Mouse (Mus musculus) gastrocnemius, adult 2 months (tissue): Measurements from ENCODE around the gene Arhgef1. TPM values are rescaled to one million over a fixed set of nuclear protein-coding genes. Genes with fewer than 3 reads are reported as not detected.

Source experiments
- DNase-seq: peaks from one replicate; pipeline ENCODE4 v3.0.0; 2022
- H3K27ac ChIP-seq: fragments of 200-600 bp; 2 replicates; pipeline ENCODE4 v1.8.1; 2022; ENCODE audit warnings: mild to moderate bottlenecking
- H3K4me3 ChIP-seq: fragments of 200-600 bp; 2 replicates; pipeline ENCODE4 v1.8.1; 2022; ENCODE audit warnings: mild to moderate bottlenecking, moderate library complexity
- CTCF ChIP-seq: fragments of 200-600 bp; IDR thresholded peaks from 2 replicates; pipeline ENCODE4 v1.8.1; 2022; ENCODE audit warnings: antibody characterized with exemption, mild to moderate bottlenecking, moderate library complexity
- intact Hi-C: fragments of 180-260 bp; cut with DNase I; formaldehyde crosslinking; loops from one replicate; pipeline ENCODE4 v1.15.1; 2025
- microRNA-seq: library from miRNA; unstranded; fragments of <30 nt; microRNA quantifications from one replicate; pipeline ENCODE4 v1.2.0, GENCODE M21; 2021
- total RNA-seq, 2 experiments: library from RNA; stranded (reverse); gene quantifications; 2 replicates each; pipeline ENCODE4 v1.2.3; 2021

Arhgef1 gene
- total RNA-seq, 2 experiments from 2014 or later, result 28.4 to 29.3 TPM

DNA sequence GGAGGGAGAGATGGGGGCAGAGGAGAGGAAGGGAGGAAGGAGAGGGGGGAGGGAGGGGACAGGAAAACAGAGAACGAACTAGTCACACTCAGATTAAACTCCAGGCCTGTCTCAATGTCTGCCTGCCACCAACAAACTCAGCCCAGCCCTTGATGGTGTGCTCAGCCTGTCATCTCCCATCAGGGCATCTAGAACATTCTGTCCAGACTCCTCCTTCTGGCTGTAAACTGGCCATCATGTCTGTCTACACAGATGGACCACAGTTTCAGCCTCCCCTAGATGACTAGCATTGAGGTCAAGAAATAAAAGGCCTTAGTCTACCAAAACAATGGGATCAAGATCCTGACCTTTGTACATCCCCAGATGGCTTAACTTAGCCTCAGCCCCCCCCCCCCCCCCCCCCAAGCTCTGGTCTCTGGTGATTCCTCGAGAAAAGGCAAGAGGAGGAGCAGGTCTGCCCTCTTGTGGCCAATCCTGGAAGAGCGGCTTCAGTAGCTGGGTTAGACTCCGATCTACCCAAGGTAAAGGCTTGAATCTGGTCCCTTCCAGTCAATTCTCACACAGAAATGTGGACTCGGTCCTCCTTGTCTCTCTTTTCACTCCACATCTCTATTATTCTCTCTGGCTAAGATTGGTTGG, 62.3 kb downstream of the Arhgef1 start:
- H3K27ac ChIP-seq, result no peak overlapping the region
- peak; percentile 81 for DNase-seq
- H3K4me3 ChIP-seq, result no peak overlapping the region
- intact Hi-C loops, result loop anchor here (1.0 kb wide), 1 partner anchor 75 kb away; no protein-coding TSS in a partner anchor
- TF ChIP-seq CTCF, result peak; percentile 74

DNA sequence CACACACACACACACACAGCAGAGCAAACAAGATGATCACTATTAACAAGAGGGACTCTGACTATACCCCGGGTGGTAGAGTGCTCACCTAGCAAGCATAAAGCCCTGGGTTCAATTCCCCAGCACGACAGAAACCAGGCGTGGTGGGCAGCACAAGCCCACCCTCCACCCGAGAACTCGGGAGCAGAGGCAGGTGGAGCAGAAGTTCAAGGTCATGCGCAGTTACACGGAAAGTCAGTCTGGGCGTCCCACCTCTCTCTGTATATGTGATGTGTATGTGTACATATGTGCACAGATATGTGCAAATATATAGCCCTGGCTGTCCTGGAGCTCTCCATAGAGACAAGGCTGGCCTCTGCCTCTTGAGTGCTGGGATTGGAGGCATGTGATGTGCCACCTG, 65.3 kb downstream of the Arhgef1 start:
- no peak for DNase-seq
- no peak overlapping the region for H3K27ac ChIP-seq
- intact Hi-C loops, result no loop called here
- no peak overlapping the region for H3K4me3 ChIP-seq
- TF ChIP-seq CTCF, result no peak

DNA sequence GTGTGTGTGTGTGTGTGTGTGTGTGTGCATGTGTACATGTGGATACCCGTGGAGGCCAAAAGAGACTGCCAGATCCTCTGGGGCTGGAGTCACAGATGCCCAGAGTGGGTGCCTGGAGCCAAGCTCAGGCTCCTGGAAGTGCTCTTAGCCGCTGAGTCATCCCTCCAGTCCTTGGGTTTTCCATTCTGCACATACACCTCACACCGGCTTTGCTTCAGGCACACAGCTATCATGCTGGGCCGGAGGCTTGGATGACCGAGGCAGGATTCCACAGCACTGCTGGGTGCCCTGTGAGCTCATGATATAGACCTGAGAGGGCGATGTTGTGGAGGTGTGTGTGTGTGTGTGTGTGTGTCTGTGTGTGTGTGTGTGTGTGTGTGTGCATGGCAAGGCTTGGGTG, 65.8 kb downstream of the Arhgef1 start:
- DNase-seq, result no peak
- no peak for TF ChIP-seq CTCF
- H3K4me3 ChIP-seq, result no peak overlapping the region
- intact Hi-C loops, result no loop called here
- H3K27ac ChIP-seq, result no peak overlapping the region

DNA sequence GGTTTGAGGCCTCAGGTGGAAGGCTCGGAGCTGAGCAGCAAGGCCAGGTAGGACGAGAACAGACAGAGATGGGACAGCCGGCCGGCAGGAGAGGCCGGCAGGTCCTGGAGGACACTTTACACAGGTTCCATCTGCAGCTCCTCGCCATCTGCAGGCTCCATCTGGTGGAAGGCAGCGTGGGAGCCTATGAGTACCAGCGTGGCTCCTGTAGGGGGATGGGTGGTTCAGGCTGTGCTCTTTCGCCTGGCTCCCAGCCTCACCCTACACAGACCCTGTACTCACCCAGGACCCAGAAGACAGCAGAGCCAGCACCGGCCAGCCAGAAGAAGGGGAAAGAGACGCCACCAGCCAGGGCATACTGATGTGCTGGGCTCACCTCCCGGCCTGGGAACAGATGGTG, 67.1 kb downstream of the Arhgef1 start:
- Histone ChIP-seq H3K27ac (no peak overlapping the region), H3K4me3 (no peak overlapping the region)
- no peak for DNase-seq
- intact Hi-C loops, result loop anchor here (2.0 kb wide), 1 partner anchor 85 kb away; the partner anchor contains the start of gene Rps19
- no peak for TF ChIP-seq CTCF

DNA sequence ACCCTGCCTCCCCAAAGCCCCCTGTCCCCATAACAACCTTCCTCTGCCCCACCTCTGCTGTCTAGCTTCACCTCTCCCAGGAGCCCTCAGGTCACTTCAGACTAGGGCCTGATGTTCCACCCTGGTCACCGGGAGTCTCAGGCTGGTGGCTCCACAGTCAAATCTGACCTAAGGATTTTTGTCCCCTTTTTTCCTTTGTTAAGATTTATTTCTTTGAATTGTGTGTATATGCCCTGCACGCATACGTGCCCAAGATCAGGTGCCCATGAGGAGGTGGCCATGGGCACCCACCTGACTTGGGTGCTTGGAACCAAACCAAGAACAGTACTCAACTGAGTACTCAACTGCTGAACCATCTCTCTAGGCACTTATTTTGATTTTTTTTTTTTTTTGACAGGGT, 67.6 kb downstream of the Arhgef1 start:
- no peak for TF ChIP-seq CTCF
- H3K4me3 ChIP-seq, result no peak overlapping the region
- no peak for DNase-seq
- H3K27ac ChIP-seq, result no peak overlapping the region
- intact Hi-C loops, result loop anchor here (2.0 kb wide), 1 partner anchor 86 kb away; the partner anchor contains the start of gene Rps19

DNA sequence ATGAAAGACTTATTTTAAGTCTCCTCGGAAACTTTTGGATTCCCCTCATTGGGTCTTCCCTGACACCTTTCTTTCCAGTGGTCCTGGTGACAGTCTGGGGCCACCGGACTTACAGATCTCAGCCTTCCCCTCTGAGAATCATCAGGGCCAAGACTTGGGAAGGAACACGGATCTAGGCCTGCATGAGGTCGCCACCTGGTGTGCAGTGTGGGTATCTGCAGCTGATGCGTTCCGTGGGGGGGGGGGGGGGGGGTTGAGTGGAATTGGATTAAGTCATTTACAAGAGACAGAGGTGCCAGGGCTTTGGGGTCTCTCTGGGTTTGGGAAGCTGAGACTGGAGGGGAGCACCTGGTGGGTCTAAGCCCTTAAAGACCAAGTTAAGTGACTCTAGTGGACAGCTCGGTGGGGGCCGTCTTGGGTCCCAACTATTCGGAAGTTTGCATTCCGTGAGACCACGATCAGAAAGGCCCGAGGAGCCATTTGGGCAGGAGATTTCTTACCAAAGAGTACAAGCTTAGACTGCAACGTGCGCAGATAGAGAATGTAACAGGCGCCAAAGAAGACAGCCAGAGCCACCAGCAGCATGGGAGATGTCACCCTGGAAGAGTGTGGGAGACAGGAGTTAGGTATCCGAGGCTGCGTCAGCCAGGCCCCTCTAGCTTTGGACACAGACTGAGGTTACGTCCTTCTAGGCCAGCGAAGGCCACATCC, 68.7 kb downstream of the Arhgef1 start:
- intact Hi-C loops, result loop anchor here (2.0 kb wide), 1 partner anchor 87 kb away; the partner anchor contains the start of gene Rps19
- TF ChIP-seq CTCF, result peak; percentile 64
- peak overlapping the region; percentile 86 for H3K4me3 ChIP-seq
- DNase-seq, result peak; percentile 50
- H3K27ac ChIP-seq, result peak overlapping the region; percentile 99

DNA sequence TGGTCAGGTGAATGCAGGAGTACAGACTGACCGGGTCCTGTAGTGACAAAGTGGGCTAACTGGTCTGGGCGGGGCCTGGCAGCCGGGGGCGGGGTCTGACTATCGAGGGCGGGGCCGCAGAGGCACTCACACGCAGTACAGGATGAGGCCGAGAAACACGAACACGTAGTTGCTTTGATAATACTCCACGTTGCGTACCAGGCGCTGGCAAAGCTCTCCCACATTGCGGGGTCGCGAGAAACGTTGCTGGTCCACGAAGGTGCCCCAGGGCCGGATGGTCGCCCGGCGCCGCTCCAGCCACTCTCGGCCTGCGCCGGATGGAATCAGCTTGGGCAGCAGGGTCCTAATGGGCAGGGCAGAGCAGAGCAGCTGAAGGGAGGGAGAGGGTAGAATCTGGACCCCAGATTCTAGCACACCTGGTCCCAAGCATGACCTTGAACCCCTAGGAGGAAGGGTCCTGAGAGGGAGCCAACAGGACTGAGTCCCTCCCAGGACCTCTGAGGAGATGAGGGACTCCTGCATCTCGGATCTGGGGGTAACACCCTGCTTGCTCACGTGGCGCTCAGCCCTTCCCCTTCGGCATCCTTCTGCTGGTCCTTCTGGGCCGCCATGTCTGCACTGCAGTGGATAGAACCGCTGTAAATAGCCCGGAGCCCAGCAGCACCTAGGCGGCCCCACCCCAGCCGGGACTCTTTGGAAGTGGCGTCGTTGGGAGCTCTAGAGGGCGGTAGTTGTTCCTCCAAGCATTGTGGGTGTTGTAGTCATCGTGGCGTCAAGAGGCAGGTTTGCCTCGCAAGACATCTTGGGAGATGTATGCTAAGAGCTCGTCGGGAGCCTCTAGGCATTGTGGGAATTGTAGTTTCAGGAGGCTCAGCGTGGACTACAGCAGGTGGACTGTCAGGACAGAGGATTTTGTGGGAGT, 69.5 kb downstream of the Arhgef1 start, which contains the start of gene Rabac1:
Gene Rabac1, minus strand, starts transcription at position 783 of the 922 bp plus-strand sequence.
- H3K27ac ChIP-seq, result peak within 1 kb of the TSS; percentile 99
- peak; percentile 94 for DNase-seq
- H3K4me3 ChIP-seq, result peak within 1 kb of the TSS; percentile 86
- intact Hi-C loops, result loop anchor here (2.0 kb wide), 2 partner anchors 87 to 105 kb away; partner anchors contain the start of gene Rps19
- peak; percentile 51 for TF ChIP-seq CTCF

DNA sequence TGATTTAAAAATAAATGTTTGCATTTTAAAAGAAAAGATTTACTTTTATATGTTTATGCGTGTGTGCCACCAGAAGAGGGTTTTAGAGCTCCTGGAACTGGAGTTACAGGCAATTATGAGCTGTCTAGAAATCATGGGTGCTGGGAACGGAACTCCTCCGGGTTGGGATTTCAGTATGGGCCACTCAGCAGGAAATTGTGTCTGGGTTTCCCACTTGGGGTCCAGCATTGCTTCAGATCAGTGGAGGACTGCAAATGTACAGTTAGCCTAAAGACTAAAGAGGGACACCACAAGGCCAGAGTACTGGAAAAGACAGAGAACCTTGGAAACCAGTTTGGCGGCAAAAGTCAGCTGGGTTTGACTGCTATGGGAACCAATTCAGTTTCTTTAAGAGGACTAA, 70.5 kb downstream of the Arhgef1 start:
- Histone ChIP-seq H3K4me3 (no peak overlapping the region), H3K27ac (peak overlapping the region; percentile 99; the same call in 1 of the 2 replicates)
- intact Hi-C loops, result loop anchor here (2.0 kb wide), 1 partner anchor 104 kb away; no protein-coding TSS in a partner anchor
- DNase-seq, result no peak
- TF ChIP-seq CTCF, result no peak

DNA sequence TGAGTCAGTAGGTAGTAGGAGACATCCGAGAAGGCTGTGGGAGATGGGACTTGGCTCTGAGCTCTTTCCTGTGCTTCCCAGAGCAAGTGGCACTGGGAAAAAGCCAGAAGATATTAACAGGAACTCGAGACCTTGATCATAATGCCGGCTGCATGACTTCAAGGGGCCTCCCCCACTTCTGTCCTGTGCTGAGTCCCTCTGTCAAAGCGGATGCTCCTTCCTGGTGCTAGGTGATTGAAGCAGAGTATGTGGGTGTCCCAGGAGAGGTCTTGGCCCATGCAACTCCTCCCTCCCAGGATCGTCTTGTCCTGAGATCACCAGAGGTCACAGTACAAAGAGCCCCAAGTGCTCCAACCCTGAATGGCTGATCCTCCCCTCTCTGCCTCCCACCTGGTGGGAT, 71.2 kb downstream of the Arhgef1 start:
- no peak for DNase-seq
- TF ChIP-seq CTCF, result no peak
- Histone ChIP-seq H3K27ac (no peak overlapping the region), H3K4me3 (no peak overlapping the region)
- intact Hi-C loops, result loop anchor here (2.0 kb wide), 1 partner anchor 103 kb away; no protein-coding TSS in a partner anchor

DNA sequence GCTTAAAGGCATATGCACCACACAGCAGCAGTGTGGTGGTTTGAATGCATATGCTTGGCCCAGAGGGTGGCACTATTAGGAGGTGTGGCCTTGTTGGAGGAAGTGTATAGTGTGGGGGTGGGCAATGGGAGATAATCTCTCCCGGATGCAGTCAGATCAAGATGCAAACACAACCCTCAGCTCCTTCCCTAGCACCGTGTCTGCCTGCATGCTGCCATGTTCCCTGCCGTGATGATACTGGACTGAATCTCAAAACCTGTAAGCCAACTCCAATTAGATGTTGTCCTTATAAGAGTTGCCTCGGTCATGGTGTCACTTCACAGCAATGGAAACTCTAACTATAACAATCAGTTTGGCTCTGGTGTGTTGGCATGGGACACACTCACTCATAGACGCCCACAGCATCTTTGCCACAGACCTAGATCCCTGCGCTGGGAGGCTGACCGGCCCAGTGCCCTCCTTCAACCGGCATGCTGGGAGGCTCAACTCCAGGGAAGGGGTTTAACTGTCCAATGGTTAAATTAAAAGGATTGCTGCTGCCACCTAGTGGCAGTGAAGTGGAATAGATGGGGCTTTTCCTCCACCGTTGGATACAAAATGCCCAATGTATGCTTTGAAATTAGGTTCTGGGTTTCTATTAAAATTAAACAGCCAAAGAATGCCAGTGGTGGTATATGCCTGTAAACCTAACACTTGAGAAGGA, 72.3 kb downstream of the Arhgef1 start:
- Histone ChIP-seq H3K4me3 (no peak overlapping the region), H3K27ac (no peak overlapping the region)
- intact Hi-C loops, result no loop called here
- DNase-seq, result no peak
- peak; percentile 87 for TF ChIP-seq CTCF

Small RNA genes within 50 kb of the gene (microRNA-seq; reads per million reads assigned to microRNA genes)
- not detected for gene Mir7046

Other genes with a start within 250 kb of the Arhgef1 start
- not detected for gene Tex101, start 226.2 kb upstream of the Arhgef1 start, total RNA-seq
- not detected for gene BC049730, start 193.7 kb upstream of the Arhgef1 start, total RNA-seq
- not detected for gene Gm4763, start 176.0 kb upstream of the Arhgef1 start, total RNA-seq
- gene Cd177, start 142.6 kb upstream of the Arhgef1 start, total RNA-seq, result not detected
- gene Ceacam10, start 125.7 kb upstream of the Arhgef1 start, total RNA-seq, result not detected
- not detected for gene Gm9844, start 40.7 kb upstream of the Arhgef1 start, total RNA-seq
- gene Lypd4, start 33.0 kb upstream of the Arhgef1 start, total RNA-seq, result not detected
- not detected for gene Dmrtc2, start 32.9 kb upstream of the Arhgef1 start, total RNA-seq
- gene Rps19, start 18.5 kb upstream of the Arhgef1 start, total RNA-seq, result 100 to 1,000 TPM; 326 to 419 TPM
- gene Cd79a, start 5.5 kb upstream of the Arhgef1 start, total RNA-seq, result not detected
- gene Gm4881, start 41.6 kb downstream of the Arhgef1 start, total RNA-seq, result not detected
- 100 to 1,000 TPM; 231 to 243 TPM for gene Rabac1, start 69.8 kb downstream of the Arhgef1 start, total RNA-seq
- not detected for gene Atp1a3, start 103.0 kb downstream of the Arhgef1 start, total RNA-seq
- 1 to 10 TPM; 2.4 to 3.1 TPM for gene Grik5, start 169.4 kb downstream of the Arhgef1 start, total RNA-seq
- gene Zfp574, start 169.7 kb downstream of the Arhgef1 start, total RNA-seq, result 1 to 10 TPM; 7.2 to 9.2 TPM